Mouse (Mus musculus) adrenal gland, postnatal 14 days (tissue): Measurements from ENCODE around the gene Sec16b. TPM values are rescaled to one million over a fixed set of nuclear protein-coding genes. Genes with fewer than 3 reads are reported as not detected.
A peak's percentile ranks its signal among the peaks of the same experiment; 100 is the strongest.

ENCODE experiments used
- DNase-seq: peaks from one replicate; pipeline ENCODE4 v3.0.0; 2021; ENCODE audit warnings: mixed read lengths
- total RNA-seq: library from RNA; stranded (reverse); gene quantifications from 2 replicates; pipeline ENCODE4 v1.2.3, GENCODE M21; 2021

Sec16b gene
- total RNA-seq, 1 experiment from 2014 or later: 4.7 TPM

DNA sequence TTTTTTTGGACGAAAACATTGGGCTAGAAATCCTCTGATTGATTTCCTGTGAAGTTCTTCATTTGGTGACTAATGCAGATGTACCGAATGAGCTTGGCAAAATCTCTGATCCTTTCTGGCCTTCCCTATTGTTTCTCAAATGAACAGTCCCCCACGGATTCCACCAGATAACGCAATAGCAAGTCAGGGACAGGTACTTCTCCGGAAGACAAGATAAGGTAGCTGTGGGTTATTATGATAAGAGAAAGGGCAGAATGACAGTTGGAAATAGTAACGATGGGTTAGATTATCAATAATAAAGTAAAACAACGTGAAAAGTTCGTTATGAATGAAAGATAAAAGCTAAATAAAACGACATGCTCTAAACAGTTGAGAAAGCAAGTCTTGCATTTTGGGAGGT, 7.0 kb downstream of the Sec16b start:
- DNase-seq: no peak

DNA sequence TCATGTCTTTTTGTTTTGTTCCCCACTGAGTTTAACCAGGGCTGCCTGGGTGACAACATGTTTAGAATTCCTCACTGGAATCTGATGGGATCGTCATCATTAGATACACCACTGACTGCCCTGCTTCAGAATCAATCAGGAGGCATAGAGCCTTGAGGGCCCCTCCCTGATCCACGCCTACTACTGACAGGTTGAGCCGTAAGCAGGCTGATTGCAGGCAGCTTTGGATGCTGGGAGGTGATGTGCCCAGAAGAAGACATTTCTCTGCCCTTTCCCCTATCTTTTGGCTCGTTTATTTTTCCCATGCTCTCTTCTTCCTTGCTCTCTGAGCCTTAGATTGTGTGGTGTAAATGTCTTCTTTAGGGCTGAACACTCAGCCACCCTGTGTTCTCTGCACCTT, 7.8 kb downstream of the Sec16b start:
- DNase-seq: no peak

GRCm38 (mm10) chr1:157516838-157517808, 10.6 kb downstream of the Sec16b start:
- DNase-seq: no peak

DNA sequence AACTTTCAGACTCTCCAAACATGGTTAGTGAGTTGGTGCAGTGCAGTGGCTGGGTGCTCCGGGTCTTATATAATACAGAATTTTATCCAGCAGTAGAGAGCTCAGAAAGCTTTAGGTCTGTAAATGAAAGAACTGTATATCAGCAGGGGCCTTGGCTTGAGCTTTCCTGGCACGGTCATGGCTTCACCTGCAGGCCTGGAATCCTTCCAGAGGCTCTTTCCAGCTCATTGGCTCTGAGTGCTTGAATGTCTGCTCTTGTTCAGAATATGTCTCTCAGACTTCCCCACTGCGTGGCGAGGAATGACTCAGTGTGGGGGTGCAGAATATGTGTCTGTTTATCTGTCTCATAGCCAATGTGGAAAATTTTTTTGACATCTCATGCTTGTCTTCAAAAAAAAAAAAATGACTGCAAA, 11.6 kb downstream of the Sec16b start:
- DNase-seq: peak; percentile 27

DNA sequence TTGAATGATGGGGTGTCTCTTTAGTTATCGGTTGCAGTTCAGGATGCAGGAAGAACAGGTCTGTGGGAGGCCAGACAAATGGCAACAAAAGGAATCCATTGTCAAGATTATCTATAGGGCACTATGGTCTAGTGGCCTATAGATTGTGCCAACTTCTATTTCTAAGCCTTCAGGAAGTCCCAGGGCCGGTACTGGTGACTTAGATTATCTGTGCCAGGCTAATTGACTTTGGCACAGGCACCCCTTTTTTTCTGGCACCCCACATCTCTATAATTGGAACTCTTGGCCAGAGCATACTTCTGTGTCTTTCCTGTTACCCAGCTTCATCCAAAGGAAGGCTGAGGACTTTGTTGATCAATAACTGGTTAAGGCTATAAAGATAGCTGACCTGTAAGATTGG, 12.9 kb downstream of the Sec16b start:
- no peak for DNase-seq

DNA sequence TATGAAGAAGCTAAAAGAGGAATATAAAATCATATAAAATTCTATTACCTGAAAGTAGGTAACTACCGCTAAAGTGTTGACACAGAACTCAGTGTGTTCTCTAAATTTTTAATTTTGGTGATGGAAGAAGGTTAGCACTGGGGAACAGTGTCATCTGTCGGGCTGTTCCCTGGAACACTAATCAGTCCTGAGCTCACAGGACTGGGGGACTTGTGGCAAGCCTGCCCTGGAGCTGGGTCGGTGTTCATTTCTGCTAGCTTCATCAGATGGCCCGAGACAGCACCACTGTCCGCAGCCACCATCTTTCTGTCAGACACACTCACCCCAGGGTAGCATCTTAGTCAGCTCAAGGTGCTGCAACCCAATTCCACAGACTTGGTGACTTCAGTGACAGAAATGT, 15.8 kb downstream of the Sec16b start:
- DNase-seq: no peak

GRCm38 (mm10) chr1:157524775-157525174, 18.2 kb downstream of the Sec16b start:
- no peak for DNase-seq

- no peak for DNase-seq
Observed at GRCm38 (mm10) chr1:157525692-157526354, 19.3 kb downstream of the Sec16b start.

GRCm38 (mm10) chr1:157526625-157527024, 20.1 kb downstream of the Sec16b start:
- no peak for DNase-seq

GRCm38 (mm10) chr1:157532826-157533460, 26.4 kb downstream of the Sec16b start:
- DNase-seq: no peak

DNA sequence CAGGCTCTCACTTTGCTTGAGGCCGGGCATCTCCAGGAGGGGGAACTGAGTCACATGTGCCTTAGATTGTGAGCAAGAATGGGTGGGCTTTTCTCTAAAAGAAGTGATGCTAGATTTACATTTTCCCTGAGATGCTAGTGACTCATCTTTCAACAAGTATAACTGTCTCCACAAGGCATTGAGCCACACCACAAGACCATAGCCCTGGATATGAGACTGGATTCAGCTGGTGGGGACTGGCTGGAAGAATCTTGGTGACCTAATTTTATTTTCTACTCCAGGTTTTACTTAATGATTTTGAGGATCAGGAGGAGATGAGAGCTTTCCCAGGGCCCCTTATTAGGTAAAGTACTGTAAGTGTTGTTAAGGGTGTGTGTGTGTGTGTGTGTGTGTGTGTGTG, 29.0 kb downstream of the Sec16b start:
- no peak for DNase-seq

- peak; percentile 47 for DNase-seq
Observed at GRCm38 (mm10) chr1:157536471-157536870, 29.9 kb downstream of the Sec16b start.

- DNase-seq: peak; percentile 55
Observed at GRCm38 (mm10) chr1:157537636-157538035, 31.1 kb downstream of the Sec16b start.

DNA sequence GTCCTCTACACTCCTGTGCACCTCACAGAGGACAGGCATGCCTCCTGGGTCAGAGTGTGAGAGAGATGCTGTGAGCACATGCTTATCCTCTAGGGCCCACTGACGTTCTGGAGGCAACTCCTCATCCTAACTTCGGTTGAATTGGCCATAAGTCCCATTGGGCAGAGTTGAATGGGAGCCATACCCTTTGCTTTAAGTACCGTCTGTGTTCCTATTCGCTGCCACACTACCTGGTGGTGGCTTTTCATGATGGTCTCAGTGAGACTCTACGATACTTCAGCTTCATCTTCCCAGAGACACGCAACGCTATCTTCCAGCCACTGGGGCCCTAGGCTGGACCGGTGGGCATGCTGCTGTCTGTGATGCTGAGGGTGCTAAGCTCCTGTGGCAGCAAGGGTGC, 38.5 kb downstream of the Sec16b start:
- no peak for DNase-seq

DNA sequence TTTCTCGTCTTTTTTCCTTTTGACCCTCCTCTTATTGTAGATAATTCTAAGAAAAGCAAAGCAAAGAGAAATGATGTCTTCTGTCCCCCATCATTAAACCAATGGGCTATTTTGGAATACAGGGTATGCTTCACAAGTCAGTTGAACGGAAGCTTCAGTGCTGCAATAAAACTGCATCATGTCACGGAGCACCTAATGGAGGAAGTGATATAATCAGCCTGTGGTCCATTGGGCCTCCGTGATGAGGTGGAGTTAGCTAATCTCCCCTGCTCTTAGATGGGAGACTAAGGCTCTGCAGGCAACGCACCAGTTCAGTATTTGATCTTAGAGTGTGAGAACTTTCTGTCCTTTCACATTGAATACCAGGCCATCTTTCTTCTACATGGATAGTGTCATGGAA, 41.1 kb downstream of the Sec16b start:
- DNase-seq: no peak

- DNase-seq: no peak
Observed at GRCm38 (mm10) chr1:157549721-157550120, 43.2 kb downstream of the Sec16b start.

- DNase-seq: peak; percentile 70
Observed at GRCm38 (mm10) chr1:157552749-157553451, 46.4 kb downstream of the Sec16b start.

DNA sequence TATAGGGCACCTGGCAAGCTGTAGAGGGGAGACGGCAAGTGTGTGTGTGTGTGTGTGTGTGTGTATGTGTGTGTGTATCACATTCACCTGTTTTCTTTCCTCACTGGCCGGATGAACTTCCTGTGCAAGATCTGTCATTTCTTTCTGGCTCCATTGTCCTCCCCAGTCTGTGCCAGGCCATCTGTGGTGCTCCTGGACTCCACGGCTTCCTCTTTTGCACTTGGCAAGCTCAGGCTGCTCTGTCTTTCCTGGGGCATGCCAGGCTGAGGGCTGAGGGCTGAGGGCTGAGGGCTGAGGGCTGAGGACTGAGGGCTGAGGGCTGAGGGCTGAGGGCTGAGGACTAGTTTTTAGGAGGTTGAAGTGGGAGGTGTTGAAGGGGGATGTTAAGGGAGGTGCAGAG, 47.6 kb downstream of the Sec16b start:
- DNase-seq: no peak

GRCm38 (mm10) chr1:157554686-157555530, 48.4 kb downstream of the Sec16b start:
- no peak for DNase-seq

DNA sequence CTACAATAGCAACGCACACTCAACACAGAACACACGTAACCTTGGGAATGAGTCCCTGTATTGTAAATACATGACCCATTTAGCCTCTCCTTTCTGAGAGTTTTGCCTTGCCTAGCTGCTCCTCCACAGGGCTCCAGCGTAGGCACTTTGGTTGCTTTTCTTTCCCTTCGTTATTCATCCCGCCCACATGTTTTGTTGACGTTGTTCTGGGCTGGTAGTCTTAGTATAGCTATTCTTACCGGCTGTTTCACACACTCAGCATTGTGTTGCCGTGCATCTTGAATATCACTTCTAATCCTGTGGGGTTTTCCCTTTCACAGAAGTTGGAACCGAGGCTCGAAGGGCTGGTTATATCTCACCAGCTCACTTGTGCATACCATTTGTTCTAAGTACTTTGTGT, 49.2 kb downstream of the Sec16b start:
- DNase-seq: no peak

DNA sequence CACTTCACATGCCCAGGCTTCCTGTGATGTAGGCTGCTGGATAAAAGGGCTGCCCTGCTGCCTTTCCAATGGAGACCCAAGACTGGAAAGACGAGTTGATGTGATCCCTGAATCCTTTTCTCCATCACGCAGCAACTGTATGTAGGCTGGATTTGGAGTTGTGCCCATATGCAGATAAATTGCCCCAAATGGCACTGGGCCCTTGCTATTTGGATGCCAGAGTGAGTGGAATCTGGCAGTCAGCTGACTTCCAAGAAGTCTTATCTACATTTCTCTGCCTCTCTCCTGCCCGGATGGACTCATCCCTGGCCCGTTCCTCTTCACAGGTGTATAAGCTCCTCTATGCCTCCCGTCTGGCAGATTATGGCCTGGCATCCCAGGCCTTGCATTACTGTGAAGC, 49.9 kb downstream of the Sec16b start:
- DNase-seq: no peak
